Mouse (Mus musculus): ENCODE measurements around the gene Sarnp. TPM values are rescaled to one million over a fixed set of nuclear protein-coding genes. Genes with fewer than 3 reads are reported as not detected.
A peak's percentile ranks its signal among the peaks of the same experiment; 100 is the strongest.

The Sarnp gene
- 6.2 and 6.4 TPM in 2 replicates for polyA plus RNA-seq (2012; rRNA removed)

GRCm38 (mm10) chr10:128817033-128817432, at the start of gene Sarnp:
TSS of gene Sarnp (plus strand) at chr10:128817333.
- DNase-seq (ENCODE audit: low read depth, low spot score) = no peak
- 91% methylated on average over 13 of the region's 13 CpGs for WGBS

- no peak for DNase-seq (ENCODE audit: low read depth, low spot score)
- 91% methylated on average over 2 of the region's 2 CpGs for WGBS
Observed at GRCm38 (mm10) chr10:128772895-128773294, 44.2 kb upstream of the Sarnp start.

- no peak for DNase-seq (ENCODE audit: low read depth, low spot score)
- WGBS = 23% methylated on average over 5 of the region's 5 CpGs
Observed at GRCm38 (mm10) chr10:128773685-128774084, 43.4 kb upstream of the Sarnp start.

- 91% methylated on average over 2 of the region's 2 CpGs for WGBS
- no peak for DNase-seq (ENCODE audit: low read depth, low spot score)
Observed at GRCm38 (mm10) chr10:128778441-128778840, 38.7 kb upstream of the Sarnp start.

- DNase-seq (ENCODE audit: low read depth, low spot score) = peak; percentile 11
- WGBS = 27% methylated on average over 8 of the region's 8 CpGs
Observed at GRCm38 (mm10) chr10:128779011-128779795, 37.9 kb upstream of the Sarnp start.

- WGBS = 88% methylated on average over 1 of the region's 1 CpGs
- no peak for DNase-seq (ENCODE audit: low read depth, low spot score)
Observed at GRCm38 (mm10) chr10:128780200-128780599, 36.9 kb upstream of the Sarnp start.

- WGBS = 78% methylated on average over 7 of the region's 7 CpGs
Observed at GRCm38 (mm10) chr10:128790398-128791124, 26.6 kb upstream of the Sarnp start, which contains the start of gene Mmp19. TSS of gene Mmp19 (plus strand) at chr10:128790910.

GRCm38 (mm10) chr10:128792041-128792440, 25.1 kb upstream of the Sarnp start:
- no peak for DNase-seq (ENCODE audit: low read depth, low spot score)

More at GRCm38 (mm10) chr10:128790398-128791124, 26.6 kb upstream of the Sarnp start, which contains the start of gene Mmp19:
- no peak for DNase-seq (ENCODE audit: low read depth, low spot score)

- 94% methylated on average over 1 of the region's 1 CpGs for WGBS
Observed at GRCm38 (mm10) chr10:128793258-128793657, 23.9 kb upstream of the Sarnp start.

GRCm38 (mm10) chr10:128794391-128794790, 22.7 kb upstream of the Sarnp start:
- DNase-seq (ENCODE audit: low read depth, low spot score) = no peak
- 86% methylated on average over 5 of the region's 5 CpGs for WGBS

More at GRCm38 (mm10) chr10:128793258-128793657, 23.9 kb upstream of the Sarnp start:
- DNase-seq (ENCODE audit: low read depth, low spot score) = no peak

GRCm38 (mm10) chr10:128795581-128795980, 21.6 kb upstream of the Sarnp start:
- 93% methylated on average over 3 of the region's 3 CpGs for WGBS
- DNase-seq (ENCODE audit: low read depth, low spot score) = no peak

GRCm38 (mm10) chr10:128798676-128799075, 18.5 kb upstream of the Sarnp start:
- no peak for DNase-seq (ENCODE audit: low read depth, low spot score)
- WGBS = 90% methylated on average over 8 of the region's 8 CpGs

- no peak for DNase-seq (ENCODE audit: low read depth, low spot score)
- WGBS = 91% methylated on average over 16 of the region's 16 CpGs
Observed at GRCm38 (mm10) chr10:128801981-128802495, 15.1 kb upstream of the Sarnp start.

- no peak for DNase-seq (ENCODE audit: low read depth, low spot score)
- 75% methylated on average over 4 of the region's 4 CpGs for WGBS
Observed at GRCm38 (mm10) chr10:128802956-128803355, 14.2 kb upstream of the Sarnp start.

GRCm38 (mm10) chr10:128803361-128803760, 13.8 kb upstream of the Sarnp start:
- DNase-seq (ENCODE audit: low read depth, low spot score) = no peak
- WGBS = 35% methylated on average over 6 of the region's 6 CpGs

- DNase-seq (ENCODE audit: low read depth, low spot score) = no peak
- WGBS = 3% methylated on average over 14 of the region's 14 CpGs
Observed at GRCm38 (mm10) chr10:128803771-128804270, 13.3 kb upstream of the Sarnp start, which contains the start of gene Dnajc14. TSS of gene Dnajc14 (plus strand) at chr10:128804062.

- no peak for DNase-seq (ENCODE audit: low read depth, low spot score)
- under 1% methylated on average over 28 of the region's 28 CpGs for WGBS
Observed at GRCm38 (mm10) chr10:128804271-128805091, 12.7 kb upstream of the Sarnp start, which contains the start of gene Tmem198b. TSS of gene Tmem198b (minus strand) at chr10:128804370.

GRCm38 (mm10) chr10:128805092-128806000, 11.8 kb upstream of the Sarnp start:
- DNase-seq (ENCODE audit: low read depth, low spot score) = peak; percentile 97
- under 1% methylated on average over 70 of the region's 70 CpGs for WGBS

Data from large intestine, adult 2 months (tissue).